Mouse (Mus musculus): ENCODE measurements around the gene Crispld2. TPM values are rescaled to one million over a fixed set of nuclear protein-coding genes. Genes with fewer than 3 reads are reported as not detected.

Gene Crispld2
- polyA plus RNA-seq, 1 experiment: 2.1 TPM

- no peaks in the 10 kb centered on the region for H3K4me1 ChIP-seq (ENCODE audit: control insufficient read depth, insufficient read depth, low read length)
- no peak overlapping the region for H3K27ac ChIP-seq (ENCODE audit: insufficient read depth, low read length)
- no peak overlapping the region for H3K4me3 ChIP-seq (ENCODE audit: insufficient read depth, low read length)
- TF ChIP-seq POLR2A (IDR thresholded peaks at IDR 0.05; ENCODE audit: extremely low read depth, insufficient read depth, low read length): no peak
- no peak for TF ChIP-seq CTCF (IDR thresholded peaks at IDR 0.05; ENCODE audit: extremely low read depth, insufficient read depth, low read length)
Measured at GRCm38 (mm10) chr8:120020298-120020697, 28.1 kb downstream of the Crispld2 start.

GRCm38 (mm10) chr8:120026199-120026598 is 34.0 kb downstream of the Crispld2 start:
- H3K4me1 ChIP-seq (ENCODE audit: control insufficient read depth, insufficient read depth, low read length): no peaks in the 10 kb centered on the region; the same call in 1 of the 2 replicates
- no peak overlapping the region for H3K4me3 ChIP-seq (ENCODE audit: insufficient read depth, low read length)
- TF ChIP-seq CTCF (IDR thresholded peaks at IDR 0.05; ENCODE audit: extremely low read depth, insufficient read depth, low read length): no peak
- no peak for TF ChIP-seq POLR2A (IDR thresholded peaks at IDR 0.05; ENCODE audit: extremely low read depth, insufficient read depth, low read length)
- no peak overlapping the region for H3K27ac ChIP-seq (ENCODE audit: insufficient read depth, low read length)

GRCm38 (mm10) chr8:120026991-120027390 is 34.8 kb downstream of the Crispld2 start:
- no peak for TF ChIP-seq CTCF (IDR thresholded peaks at IDR 0.05; ENCODE audit: extremely low read depth, insufficient read depth, low read length)
- TF ChIP-seq POLR2A (IDR thresholded peaks at IDR 0.05; ENCODE audit: extremely low read depth, insufficient read depth, low read length): no peak

GRCm38 (mm10) chr8:120030447-120030846 is 38.2 kb downstream of the Crispld2 start:
- Histone ChIP-seq H3K4me1 (ENCODE audit: control insufficient read depth, insufficient read depth, low read length) (no peaks in the 10 kb centered on the region; the same call in 1 of the 2 replicates), H3K27ac (ENCODE audit: insufficient read depth, low read length) (no peak overlapping the region), H3K4me3 (ENCODE audit: insufficient read depth, low read length) (no peak overlapping the region)
- TF ChIP-seq POLR2A (IDR thresholded peaks at IDR 0.05; ENCODE audit: extremely low read depth, insufficient read depth, low read length) (no peak), CTCF (IDR thresholded peaks at IDR 0.05; ENCODE audit: extremely low read depth, insufficient read depth, low read length) (no peak)

More at GRCm38 (mm10) chr8:120026991-120027390, 34.8 kb downstream of the Crispld2 start:
- Histone ChIP-seq H3K27ac (ENCODE audit: insufficient read depth, low read length) (no peak overlapping the region), H3K4me1 (ENCODE audit: control insufficient read depth, insufficient read depth, low read length) (no peaks in the 10 kb centered on the region; the same call in 1 of the 2 replicates), H3K4me3 (ENCODE audit: insufficient read depth, low read length) (no peak overlapping the region)

- Histone ChIP-seq H3K4me3 (ENCODE audit: insufficient read depth, low read length) (no peak overlapping the region), H3K4me1 (ENCODE audit: control insufficient read depth, insufficient read depth, low read length) (no peaks in the 10 kb centered on the region; the same call in 1 of the 2 replicates), H3K27ac (ENCODE audit: insufficient read depth, low read length) (no peak overlapping the region)
- no peak for TF ChIP-seq CTCF (IDR thresholded peaks at IDR 0.05; ENCODE audit: extremely low read depth, insufficient read depth, low read length)
- no peak for TF ChIP-seq POLR2A (IDR thresholded peaks at IDR 0.05; ENCODE audit: extremely low read depth, insufficient read depth, low read length)
Measured at GRCm38 (mm10) chr8:120032549-120033208, 40.4 kb downstream of the Crispld2 start.

- H3K4me3 ChIP-seq (ENCODE audit: insufficient read depth, low read length): no peak overlapping the region
- TF ChIP-seq POLR2A (IDR thresholded peaks at IDR 0.05; ENCODE audit: extremely low read depth, insufficient read depth, low read length) (no peak), CTCF (IDR thresholded peaks at IDR 0.05; ENCODE audit: extremely low read depth, insufficient read depth, low read length) (no peak)
- H3K4me1 ChIP-seq (ENCODE audit: control insufficient read depth, insufficient read depth, low read length): no peaks in the 10 kb centered on the region; the same call in 1 of the 2 replicates
- no peak overlapping the region for H3K27ac ChIP-seq (ENCODE audit: insufficient read depth, low read length)
Measured at GRCm38 (mm10) chr8:120034471-120034870, 42.2 kb downstream of the Crispld2 start.

GRCm38 (mm10) chr8:120036111-120036510 is 43.9 kb downstream of the Crispld2 start:
- Histone ChIP-seq H3K4me1 (ENCODE audit: control insufficient read depth, insufficient read depth, low read length) (no peaks in the 10 kb centered on the region; the same call in 1 of the 2 replicates), H3K4me3 (ENCODE audit: insufficient read depth, low read length) (no peak overlapping the region), H3K27ac (ENCODE audit: insufficient read depth, low read length) (no peak overlapping the region)
- TF ChIP-seq POLR2A (IDR thresholded peaks at IDR 0.05; ENCODE audit: extremely low read depth, insufficient read depth, low read length) (no peak), CTCF (IDR thresholded peaks at IDR 0.05; ENCODE audit: extremely low read depth, insufficient read depth, low read length) (no peak)

GRCm38 (mm10) chr8:120036578-120036977 is 44.3 kb downstream of the Crispld2 start:
- H3K27ac ChIP-seq (ENCODE audit: insufficient read depth, low read length): no peak overlapping the region
- TF ChIP-seq POLR2A (IDR thresholded peaks at IDR 0.05; ENCODE audit: extremely low read depth, insufficient read depth, low read length) (no peak), CTCF (IDR thresholded peaks at IDR 0.05; ENCODE audit: extremely low read depth, insufficient read depth, low read length) (no peak)

GRCm38 (mm10) chr8:120037199-120037598 is 45.0 kb downstream of the Crispld2 start:
- TF ChIP-seq POLR2A (IDR thresholded peaks at IDR 0.05; ENCODE audit: extremely low read depth, insufficient read depth, low read length): no peak
- TF ChIP-seq CTCF (IDR thresholded peaks at IDR 0.05; ENCODE audit: extremely low read depth, insufficient read depth, low read length): no peak

More at GRCm38 (mm10) chr8:120036578-120036977, 44.3 kb downstream of the Crispld2 start:
- Histone ChIP-seq H3K4me3 (ENCODE audit: insufficient read depth, low read length) (no peak overlapping the region), H3K4me1 (ENCODE audit: control insufficient read depth, insufficient read depth, low read length) (no peaks in the 10 kb centered on the region; the same call in 1 of the 2 replicates)

GRCm38 (mm10) chr8:120037611-120038010 is 45.4 kb downstream of the Crispld2 start:
- H3K27ac ChIP-seq (ENCODE audit: insufficient read depth, low read length): no peak overlapping the region
- TF ChIP-seq POLR2A (IDR thresholded peaks at IDR 0.05; ENCODE audit: extremely low read depth, insufficient read depth, low read length): no peak
- TF ChIP-seq CTCF (IDR thresholded peaks at IDR 0.05; ENCODE audit: extremely low read depth, insufficient read depth, low read length): no peak
- no peak overlapping the region for H3K4me3 ChIP-seq (ENCODE audit: insufficient read depth, low read length)
- no peaks in the 10 kb centered on the region; the same call in 1 of the 2 replicates for H3K4me1 ChIP-seq (ENCODE audit: control insufficient read depth, insufficient read depth, low read length)

More at GRCm38 (mm10) chr8:120037199-120037598, 45.0 kb downstream of the Crispld2 start:
- H3K4me1 ChIP-seq (ENCODE audit: control insufficient read depth, insufficient read depth, low read length): no peaks in the 10 kb centered on the region; the same call in 1 of the 2 replicates
- H3K27ac ChIP-seq (ENCODE audit: insufficient read depth, low read length): no peak overlapping the region
- no peak overlapping the region for H3K4me3 ChIP-seq (ENCODE audit: insufficient read depth, low read length)

Measured in cortical plate, adult 2 months (tissue).